Mouse (Mus musculus) kidney, postnatal 36 days (tissue): ENCODE measurements around the gene Dvl3.

Source experiments
- DNase-seq, 2 experiments: peaks; one replicate each; pipeline ENCODE4 v3.0.0; 2021 to 2022; ENCODE audit warnings: mixed read lengths in 2 of 2

Gene Dvl3

DNA sequence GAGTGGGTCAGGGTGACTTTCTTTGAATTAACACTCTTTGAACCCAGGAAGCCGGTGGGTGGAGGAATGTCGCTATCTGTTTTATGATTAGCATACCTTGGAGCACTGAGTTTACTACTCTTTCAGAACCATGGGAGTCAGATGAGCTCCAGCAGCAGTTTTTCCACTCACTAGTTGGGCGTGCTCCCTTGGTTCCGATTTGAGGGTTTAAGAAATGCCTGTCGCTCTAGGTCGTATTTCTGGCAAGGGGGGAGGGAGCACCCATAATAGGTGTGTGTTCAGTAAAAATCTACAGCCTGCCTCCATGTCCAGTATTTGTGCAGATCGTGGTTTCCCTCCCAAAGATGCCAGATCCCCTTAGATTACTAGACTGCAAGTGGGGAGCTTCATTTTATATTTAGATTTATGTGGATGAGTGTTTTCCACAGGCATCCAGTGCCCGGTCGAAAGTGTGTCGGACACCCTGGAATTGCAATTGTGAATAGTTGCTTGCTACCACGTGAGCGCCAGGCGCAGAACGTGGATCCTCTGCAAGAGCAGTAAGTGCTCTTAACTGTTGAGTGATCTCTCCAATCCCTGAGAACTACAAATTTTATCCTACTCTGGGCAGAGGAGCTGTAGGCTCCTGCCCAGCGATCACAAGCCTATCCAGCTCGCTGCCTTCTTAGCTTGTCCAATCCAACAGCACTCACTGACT lies 18.7 kb upstream of the Dvl3 start:
- DNase-seq, result peak in 1 of 2 experiments; percentile 21

DNA sequence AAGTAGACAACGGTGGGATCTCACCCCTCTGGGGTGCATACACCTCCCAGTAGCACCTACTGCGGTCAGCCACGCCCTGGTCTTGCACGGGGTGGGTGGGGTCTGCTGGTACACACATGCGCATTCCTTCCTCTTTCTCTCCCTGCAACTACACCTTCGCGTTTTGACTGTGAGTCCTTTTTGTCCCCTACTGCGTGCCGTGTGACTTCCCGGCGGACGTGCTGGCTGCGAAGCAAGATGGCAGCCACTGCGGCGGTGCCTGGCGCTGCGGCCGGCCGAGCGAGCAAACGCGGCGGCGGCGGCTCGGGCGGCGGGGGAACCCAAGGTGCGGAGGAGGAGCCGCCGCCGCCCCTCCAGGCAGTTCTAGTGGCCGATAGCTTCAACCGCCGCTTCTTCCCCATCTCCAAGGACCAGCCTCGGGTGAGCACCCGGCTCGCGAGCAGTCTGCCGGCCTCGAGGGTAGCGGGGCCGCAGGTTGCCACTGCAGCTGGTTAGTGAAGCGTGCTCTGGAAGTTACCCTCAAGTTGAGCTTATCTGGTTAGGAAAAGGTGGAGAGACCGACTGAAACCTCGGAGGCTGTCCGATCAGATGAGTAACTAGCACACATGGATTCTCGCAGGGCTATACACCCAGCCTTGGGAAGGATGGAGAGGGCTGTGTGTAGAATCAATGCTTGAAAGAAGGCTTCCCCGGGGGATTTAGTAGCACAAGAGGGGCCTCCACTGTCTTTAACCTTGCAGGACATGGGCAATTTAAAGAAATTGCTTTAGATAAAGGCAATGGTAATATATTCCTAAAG lies 17.9 kb upstream of the Dvl3 start, which contains the start of gene Eif2b5:
Eif2b5 (plus strand) TSS at position 141 of the 799 bp plus-strand sequence.
- peak; percentile 96 to 97 for DNase-seq

DNA sequence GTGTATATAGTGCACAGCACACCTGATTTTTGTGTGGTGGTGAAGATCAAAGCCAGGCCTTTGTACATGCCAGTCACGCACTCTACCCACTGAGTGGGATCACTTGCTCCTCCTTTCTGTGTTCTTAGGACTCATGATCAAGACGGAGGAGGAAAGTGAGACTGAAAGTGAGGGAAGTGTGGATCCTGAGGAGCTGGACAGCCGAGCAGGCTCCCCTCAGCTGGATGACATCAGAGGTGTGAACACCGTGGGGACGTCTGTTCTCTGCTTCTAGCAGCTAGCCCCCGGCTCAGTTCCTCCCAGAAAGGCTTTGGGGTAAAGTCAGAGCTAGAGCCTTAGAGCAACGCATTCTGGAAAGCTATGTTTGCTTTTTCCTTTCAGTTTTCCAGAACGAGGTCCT lies 10.8 kb upstream of the Dvl3 start:
- no peak for DNase-seq

DNA sequence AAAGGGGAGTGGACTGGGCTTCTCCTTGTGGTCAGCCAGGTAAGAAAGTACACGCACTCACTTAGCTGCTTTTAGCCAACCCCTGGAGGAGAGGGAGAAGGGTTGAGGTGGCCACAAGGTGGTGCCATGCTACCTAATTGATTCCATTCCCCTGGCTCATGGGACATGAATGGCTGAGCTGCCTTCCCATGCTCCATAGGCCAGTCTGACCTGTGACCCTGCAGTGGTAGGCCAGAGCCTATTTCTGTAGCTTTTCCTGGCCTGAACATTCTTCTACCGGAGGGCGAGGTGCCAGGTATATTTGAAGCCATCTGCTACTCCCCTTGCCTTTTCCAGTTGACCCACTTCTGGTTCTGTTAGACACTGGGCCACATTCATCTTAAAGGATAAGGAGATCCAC lies 7.4 kb upstream of the Dvl3 start:
- DNase-seq, result peak; percentile 56 to 77

DNA sequence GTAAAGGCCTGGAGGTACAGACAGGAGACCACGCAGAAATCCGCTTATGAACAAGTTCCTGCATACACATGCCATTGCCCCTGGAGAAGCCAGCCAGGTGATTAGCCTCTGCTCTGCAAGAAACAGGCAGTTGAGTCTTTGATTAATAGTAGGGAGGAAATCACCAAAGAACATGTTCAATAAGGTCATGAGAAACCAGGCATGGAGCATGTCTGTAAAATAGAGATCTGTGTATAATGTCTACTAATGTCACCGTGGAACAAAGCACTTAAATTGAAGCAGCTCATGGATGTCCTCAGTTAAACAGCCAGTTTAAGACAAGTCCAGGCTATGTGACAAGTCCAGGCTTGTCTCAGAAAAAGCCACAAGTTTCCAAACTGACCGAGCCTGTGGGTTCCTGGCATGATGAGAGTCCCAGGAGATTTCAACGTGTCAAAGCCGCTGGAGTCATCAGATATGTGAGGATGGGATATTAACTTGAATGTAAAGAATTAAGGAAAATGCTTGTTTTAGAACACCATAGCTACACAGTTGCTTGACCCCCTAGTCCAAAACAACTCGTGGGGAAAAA lies 5.4 kb upstream of the Dvl3 start:
- DNase-seq, result no peak

DNA sequence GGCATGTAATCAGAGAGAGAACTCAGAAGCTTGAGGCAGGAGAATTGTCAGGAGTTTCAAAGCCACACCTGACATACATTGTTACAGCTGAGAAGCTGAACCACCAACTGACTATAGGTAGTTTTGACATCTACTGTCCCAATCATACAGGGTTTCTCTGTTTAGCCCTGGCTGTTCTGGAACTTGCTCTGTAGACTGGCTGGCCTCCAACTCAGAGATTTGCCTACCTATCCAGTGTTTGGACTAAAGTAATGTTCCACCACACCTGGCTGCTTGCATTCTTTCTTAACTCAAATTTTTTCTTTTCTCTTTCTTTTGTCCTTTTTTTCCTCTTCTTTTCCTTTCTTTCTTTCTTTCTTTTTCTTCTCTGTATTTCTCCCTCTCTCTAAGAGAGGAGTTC lies 750 bp upstream of the Dvl3 start:
- DNase-seq, result peak; percentile 43 to 65

DNA sequence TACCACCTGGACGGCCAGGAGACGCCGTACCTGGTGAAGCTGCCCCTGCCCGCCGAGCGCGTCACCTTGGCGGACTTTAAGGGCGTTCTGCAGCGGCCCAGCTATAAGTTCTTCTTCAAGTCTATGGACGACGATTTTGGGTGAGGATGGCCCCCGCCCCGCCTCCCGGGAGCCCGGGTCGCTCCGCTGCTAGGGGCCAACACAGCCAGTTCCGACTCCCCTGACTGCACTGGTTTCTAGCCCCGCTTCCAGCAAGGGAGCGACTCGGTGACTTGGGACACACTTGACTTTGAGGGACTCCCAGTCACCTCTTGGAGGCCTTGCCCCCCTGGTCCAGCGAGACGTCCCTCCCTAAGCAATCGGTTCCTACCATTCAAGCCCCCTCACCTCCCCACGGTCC lies 434 bp downstream of the Dvl3 start:
- DNase-seq, result no peak

DNA sequence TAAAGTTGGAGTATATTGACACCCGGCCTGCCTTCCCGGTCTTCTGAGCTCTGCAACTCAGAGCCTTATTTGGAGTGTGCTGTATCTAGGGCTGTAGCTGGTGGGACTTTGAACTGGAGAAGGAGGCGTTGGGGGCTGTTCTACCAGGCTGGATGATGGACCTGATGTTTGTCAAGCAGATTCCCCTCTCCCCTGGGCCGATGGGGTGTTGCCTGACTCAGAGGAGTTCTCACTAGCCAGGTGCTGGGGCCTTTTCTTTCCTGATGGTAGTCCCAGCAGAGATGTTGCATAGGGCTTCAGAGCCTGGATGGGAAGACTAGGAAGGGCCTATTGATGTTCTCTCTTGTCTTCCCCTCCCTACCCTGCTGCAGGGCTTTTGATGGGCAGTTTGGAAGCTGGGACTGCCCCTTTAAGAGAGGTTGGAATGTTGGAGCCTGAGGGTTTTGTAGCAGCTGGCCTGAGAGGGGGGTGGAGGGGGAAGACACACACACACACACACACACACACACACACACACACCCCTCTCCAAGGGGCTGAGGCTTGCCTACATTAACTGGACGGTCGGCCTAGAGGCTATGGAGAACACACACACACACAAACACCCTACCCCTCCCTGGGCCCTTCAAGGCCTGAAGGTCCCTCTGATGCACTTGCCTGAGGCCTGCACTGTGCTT lies 1.1 kb downstream of the Dvl3 start:
- DNase-seq, result peak; percentile 39 to 54

DNA sequence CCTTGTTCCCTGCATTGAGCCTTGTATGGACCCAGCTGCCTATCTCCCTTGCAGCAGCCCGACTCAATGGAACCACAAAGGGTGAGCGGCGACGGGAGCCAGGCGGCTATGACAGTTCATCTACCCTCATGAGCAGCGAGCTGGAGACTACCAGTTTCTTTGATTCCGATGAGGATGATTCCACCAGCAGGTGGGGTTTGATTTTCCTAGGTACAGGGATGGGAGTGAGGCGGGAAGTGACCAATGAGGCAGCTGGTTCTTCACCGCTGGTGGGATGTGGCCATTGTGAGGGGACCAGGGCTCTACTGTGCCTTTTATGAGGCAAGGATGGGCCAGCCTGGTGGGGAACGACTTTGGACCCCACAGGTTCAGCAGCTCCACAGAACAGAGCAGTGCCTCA lies 7.1 kb downstream of the Dvl3 start:
- DNase-seq, result no peak

DNA sequence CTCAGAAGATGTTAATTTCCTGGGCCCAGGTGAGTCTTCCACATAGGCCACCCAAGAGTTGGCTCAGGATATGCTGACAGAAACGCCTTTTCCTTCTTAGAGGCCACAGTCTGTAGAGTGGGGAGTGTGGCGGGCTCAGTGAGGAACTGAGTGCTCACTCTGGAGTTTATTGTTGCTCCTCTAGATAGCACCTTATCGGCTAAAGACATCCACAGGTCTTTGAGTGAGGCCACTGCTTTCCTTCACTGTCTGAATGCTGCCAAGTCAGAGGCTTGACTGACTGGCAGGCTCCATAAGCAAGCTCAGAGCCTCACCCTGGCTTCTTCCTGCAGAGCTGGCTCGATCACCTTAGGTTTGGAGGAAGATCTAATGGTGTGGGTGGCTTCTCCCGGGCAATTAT lies 12.0 kb downstream of the Dvl3 start:
- DNase-seq, result no peak

DNA sequence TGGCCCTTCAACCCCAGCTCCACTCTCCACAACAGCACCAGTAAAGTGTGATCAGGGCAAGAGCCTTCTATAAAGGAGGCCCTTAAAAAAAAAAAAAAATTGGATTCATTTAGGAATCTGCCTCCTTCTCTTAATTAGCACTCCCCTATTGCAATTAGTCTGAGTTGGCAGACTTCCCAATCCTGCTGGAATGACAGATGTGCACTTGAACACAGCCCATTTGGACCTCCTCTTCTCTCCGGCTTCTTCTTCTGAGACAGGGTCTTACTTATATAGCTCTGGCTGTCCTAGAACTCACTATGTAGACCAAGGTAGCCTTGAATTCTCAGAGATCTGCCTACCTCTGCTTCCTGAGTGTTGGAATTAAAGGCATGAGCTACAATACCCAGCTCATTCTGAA lies 12.6 kb downstream of the Dvl3 start:
- no peak for DNase-seq

DNA sequence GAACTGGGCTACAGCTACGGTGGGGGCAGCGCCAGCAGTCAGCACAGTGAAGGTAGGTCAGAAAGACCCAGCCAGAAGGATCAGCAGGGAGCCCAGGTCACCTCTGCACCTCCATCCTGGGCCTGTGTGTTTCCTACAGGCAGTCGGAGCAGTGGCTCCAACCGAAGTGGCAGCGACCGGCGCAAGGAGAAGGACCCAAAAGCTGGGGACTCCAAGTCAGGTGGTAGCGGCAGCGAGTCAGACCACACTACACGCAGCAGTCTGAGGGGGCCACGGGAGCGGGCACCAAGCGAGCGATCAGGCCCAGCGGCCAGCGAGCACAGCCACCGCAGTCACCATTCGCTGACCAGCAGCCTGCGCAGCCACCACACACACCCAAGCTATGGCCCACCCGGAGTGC lies 14.2 kb downstream of the Dvl3 start:
- DNase-seq, result no peak

DNA sequence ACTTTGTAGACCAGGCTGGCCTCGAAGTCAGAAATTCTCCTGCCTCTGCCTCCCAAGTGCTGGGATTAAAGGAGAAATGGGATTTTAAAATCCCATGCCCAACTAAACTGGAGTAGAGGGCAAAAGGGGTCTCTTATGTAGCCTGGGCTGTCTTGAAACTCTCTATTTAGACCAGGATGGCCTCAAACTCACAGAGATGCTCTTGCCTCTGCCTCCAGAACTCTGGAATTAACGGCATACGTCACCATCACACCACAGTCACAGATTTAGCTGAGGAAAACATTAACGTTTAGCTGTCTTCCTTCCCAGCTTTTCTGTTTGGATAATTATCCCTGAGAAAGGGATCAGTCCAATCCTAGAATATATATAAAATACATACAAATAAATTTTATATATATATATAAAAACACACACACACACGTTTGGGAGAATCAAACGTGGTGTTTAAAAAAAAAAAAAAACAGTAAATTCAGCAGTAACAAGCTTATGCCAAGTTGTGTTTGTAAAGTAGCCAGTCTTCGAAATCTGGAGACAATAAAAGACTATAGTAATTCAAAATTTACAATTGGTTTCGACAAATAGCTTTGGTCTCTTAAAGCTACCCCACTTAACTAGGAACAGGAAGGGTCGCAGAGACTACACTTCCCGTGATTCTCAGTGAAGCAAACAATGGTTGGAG lies 18.0 kb downstream of the Dvl3 start:
- DNase-seq, result no peak

DNA sequence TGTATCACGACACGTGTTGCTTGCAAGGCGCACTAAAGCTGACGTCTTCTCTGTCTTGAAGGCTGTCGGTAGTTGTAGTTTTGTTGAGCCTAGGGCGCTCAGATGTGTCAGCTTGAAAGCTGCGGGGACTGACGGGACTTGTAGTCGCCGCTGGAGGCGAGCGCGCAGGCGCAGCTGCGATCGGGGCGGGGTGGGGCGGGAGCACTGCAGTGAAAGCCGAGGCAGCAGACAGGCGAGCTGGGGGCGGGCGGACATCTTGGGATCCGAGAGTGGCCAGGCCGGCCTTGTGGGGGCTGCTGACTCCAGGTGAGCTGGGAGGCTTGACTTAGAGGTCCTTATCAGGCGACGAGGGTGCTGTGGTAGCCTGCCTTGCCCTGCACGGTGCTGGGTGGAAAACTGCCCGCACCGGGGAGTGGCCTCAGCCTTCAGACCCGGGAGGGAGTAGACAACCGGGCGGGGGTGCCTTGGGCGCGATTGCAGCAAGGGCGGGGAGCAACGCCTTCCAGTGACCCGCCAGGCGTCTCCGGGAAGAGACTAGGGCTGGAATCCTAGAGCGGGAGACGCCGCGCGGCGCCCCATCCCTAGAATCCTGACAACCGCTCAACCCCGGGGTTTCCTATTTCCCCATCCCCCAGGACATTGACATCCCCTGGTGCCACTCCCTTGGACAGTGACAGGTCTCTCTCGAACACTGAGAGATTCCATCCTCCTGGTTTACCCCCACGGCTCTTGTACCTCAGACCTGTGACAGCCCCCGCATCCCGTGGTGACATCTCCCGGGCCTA lies 18.7 kb downstream of the Dvl3 start, which contains the start of gene Ap2m1:
Ap2m1 (plus strand) TSS at position 183 of the 785 bp plus-strand sequence.
- DNase-seq, result peak; percentile 95 to 99

DNA sequence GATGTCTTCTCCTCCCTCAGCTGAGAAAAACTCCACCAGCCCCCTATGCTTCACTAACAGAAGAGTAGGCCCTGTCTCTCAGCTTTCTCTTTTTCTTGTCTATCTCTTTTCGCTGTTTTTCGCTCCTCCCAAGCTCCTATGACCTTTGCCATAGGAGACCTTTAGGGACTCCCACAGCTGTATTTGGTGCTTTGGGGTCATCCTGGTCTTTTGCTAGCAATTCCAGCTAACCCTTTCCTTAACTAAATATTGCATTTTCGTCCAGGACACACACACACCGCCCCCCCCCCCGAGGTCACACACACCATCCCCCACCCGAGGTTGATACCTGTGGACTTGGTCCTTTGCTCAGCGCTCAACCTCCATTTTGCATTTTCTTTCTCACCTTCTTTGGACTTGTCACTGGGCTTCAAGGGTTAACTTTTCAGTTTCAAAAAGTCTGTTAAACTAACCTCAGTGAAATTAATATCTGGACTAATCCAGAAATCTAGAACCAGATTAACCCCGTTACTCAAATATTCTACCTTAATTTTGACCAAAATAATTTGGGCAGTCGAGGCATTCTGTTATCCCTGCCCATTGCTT lies 19.4 kb downstream of the Dvl3 start:
- peak in 1 of 2 experiments; percentile 37 for DNase-seq

DNA sequence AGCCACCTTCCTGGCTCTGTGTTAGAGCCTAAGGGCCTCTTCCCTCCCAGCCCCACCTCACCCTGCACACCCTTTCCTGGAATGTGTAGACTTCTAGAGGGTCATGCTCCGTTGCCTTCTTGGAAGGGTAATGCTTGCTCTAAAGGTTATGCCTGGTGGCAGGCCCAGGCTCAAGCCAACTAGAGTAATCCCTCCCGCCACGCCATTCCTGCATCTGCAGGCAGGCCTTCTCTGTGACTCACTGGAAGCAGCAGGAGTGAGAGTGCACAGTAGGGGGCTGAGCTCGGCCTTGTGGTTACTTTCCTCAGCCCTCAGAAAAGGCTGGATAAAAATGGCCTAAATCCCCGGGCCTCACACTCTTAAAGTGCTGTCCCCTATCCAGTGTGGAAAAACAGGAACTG lies 20.3 kb downstream of the Dvl3 start:
- DNase-seq, result peak; percentile 81 to 88

DNA sequence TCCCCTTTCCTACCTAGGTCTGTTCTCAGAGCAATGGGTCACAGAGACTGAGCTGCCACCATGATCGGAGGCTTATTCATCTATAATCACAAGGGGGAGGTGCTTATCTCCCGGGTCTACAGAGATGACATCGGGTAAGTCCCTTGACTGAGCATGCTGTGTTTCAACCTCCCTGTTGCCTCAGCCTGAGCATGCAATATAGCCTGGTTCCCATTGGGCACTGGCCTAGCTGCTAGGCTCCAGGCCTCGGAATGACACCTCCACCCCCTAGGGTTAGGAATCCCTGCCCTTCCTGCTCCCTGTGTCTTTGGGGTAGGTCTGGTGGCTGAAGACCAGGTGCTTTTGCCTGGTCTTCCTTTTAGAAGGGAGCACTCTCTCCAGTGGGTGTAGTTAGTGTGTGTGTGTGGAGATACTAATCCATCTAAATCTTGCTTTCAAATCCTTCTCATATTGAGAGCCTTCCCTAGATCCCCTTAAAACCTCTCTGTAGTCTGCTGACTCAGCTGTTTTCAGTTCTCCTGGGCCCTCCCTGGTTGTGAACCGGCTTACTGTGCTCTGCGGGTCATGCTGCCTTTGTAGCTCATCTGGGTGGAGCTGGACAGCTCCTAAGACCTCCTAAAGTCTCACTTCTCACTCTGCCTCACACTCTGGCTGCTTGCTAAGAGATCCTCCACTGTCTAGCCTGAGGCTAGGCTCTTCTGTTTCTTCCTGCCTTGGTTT lies 21.0 kb downstream of the Dvl3 start:
- no peak for DNase-seq

DNA sequence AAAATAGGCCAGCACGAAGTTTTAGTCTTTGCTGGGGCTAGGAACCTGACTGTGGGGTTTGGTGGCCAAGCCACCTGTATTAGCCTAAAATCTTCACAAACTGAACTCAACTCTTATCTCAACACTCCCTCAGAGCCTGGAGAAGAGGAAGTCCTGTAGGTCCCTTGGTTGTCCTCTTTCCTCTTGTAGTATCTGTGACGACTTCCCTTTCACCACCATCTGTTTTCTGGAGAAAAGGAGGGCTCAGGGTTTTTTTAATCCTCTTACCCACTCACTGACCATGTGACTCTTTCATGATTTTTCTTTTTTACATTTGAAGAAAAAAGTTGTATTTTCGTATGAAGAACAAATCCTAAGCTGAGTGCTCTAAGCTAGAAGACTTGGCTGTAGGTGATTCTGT lies 22.9 kb downstream of the Dvl3 start:
- no peak for DNase-seq

DNA sequence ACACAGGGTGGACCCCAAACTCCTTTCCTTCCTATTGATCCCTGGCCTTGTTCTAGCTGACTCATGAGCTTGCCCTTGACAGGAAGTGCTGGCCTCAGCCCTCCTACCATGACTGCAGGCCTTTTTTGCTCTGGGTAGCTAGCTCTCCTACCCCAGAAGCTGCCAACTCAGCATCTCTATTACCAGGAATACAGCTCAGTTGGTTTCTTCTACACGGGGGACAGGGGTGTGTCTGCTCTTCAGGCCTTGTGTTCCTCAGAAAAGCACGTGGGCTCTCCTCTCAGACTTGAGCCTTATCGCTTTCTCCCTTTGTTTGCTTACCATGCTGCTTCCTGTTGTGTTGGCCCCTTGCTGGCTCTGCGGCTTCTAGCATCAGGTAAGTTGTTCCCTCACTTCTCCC lies 23.7 kb downstream of the Dvl3 start:
- DNase-seq, result no peak

DNA sequence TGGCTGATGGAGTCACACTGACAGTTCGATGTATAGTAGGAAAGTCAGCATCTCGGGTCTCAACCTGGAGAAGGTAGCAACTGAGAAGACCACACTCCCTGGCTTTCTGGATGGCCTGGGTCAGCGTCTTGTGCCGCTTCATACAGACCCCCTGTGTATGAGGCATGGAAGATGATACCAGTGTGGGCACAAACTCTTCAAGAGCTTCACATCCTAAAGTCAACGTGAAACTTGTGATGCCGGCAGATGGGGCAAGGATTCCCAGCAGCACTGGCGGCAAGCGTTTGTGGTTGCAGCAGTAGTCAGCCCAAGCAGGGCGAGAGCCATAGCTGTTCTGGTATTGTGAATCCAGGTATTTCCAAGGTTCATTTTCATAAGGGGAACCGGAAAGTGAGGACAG lies 28.9 kb downstream of the Dvl3 start:
- no peak for DNase-seq

DNA sequence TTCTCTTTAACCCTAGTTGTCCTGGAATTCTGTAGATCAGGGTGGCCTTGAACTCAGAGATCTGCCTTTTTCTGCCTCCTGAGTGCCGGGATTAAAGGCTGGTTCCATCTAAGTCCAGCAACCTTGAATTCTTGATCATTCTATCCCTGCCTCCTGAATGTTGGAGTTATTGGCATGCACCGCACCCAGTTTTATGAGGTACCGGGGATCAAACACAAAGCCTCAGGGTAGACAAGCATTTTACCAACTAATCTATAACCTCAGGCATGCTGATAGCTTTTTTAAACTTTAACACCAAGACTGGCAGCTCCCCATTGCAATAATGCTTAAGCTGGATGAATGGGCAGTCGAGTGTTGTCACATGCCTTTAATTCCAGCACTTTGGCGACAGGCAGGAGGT lies 30.6 kb downstream of the Dvl3 start:
- no peak for DNase-seq
